Mouse (Mus musculus) limb, embryonic 15.5 days (tissue): ENCODE data around the gene Strc. TPM values are rescaled to one million over a fixed set of nuclear protein-coding genes. Genes with fewer than 3 reads are reported as not detected.

ENCODE experiments used
- ATAC-seq: fragments of 200-750 bp; cut with Nextera tagmentation; 2 replicates; pipeline ENCODE4 v1.8.0; 2017; ENCODE audit warnings: low read depth, moderate TSS enrichment; ENCODE audit not compliant: insufficient number of reproducible peaks, low FRiP score, low TSS enrichment
- H3K27ac ChIP-seq: fragments of 300-500 bp; sonication (generic); 2 replicates; pipeline ENCODE4 v1.5.1; 2015; ENCODE audit warnings: moderate library complexity, mild to moderate bottlenecking, inconsistent platforms
- H3K27me3 ChIP-seq: fragments of 300-500 bp; sonication (generic); 2 replicates; pipeline ENCODE4 v1.6.1; 2015; ENCODE audit warnings: inconsistent platforms
- H3K36me3 ChIP-seq: fragments of 300-500 bp; sonication (generic); 2 replicates; pipeline ENCODE4 v1.6.1; 2015; ENCODE audit warnings: inconsistent platforms
- H3K4me1 ChIP-seq: fragments of 300-500 bp; sonication (generic); 2 replicates; pipeline ENCODE4 v1.6.1; 2015; ENCODE audit warnings: inconsistent platforms
- H3K4me2 ChIP-seq: fragments of 300-500 bp; sonication (generic); 2 replicates; pipeline ENCODE4 v1.6.1; 2015; ENCODE audit warnings: mild to moderate bottlenecking, inconsistent platforms
- H3K4me3 ChIP-seq: fragments of 300-500 bp; sonication (generic); 2 replicates; pipeline ENCODE4 v1.5.1; 2015; ENCODE audit warnings: mild to moderate bottlenecking, inconsistent platforms
- H3K9ac ChIP-seq: fragments of 300-500 bp; sonication (generic); 2 replicates; pipeline ENCODE4 v1.6.1; 2015; ENCODE audit warnings: inconsistent platforms
- H3K9me3 ChIP-seq: fragments of 300-500 bp; sonication (generic); 2 replicates; pipeline ENCODE4 v1.6.1; 2016; ENCODE audit warnings: inconsistent platforms
- WGBS: fragments of 180-500 bp; shearing (Covaris S2); methylation state at CpG from one replicate; pipeline ENCODE4 v1.1.7; 2015; 5-methylcytosine and 5-hydroxymethylcytosine counted together
- polyA plus RNA-seq: library from polyadenylated mRNA; unstranded; fragments of >200 nt; fragmentation: Nextera tagmentation; extraction: Ambion mirVana; gene quantifications from 2 replicates; pipeline ENCODE4 v1.2.1, GENCODE M21; 2015

Strc gene
- polyA plus RNA-seq, 1 experiment from 2014 or later: not detected

- H3K9ac ChIP-seq: peak within 1 kb of the TSS; percentile 53
- no peaks in the 10 kb centered on the region for H3K9me3 ChIP-seq
- peaks cover 16% of the 10 kb centered on the region for H3K4me1 ChIP-seq
- peak within 1 kb of the TSS; percentile 89 for H3K4me2 ChIP-seq
- H3K27me3 ChIP-seq: peaks cover 20% of the 10 kb centered on the region
- peak within 1 kb of the TSS; percentile 64 for H3K4me3 ChIP-seq
- H3K27ac ChIP-seq: peak within 1 kb of the TSS; percentile 3; the same call in 1 of the 2 replicates
- no peaks in the 10 kb centered on the region for H3K36me3 ChIP-seq
- WGBS: under 1% methylated on average over 56 of the region's 58 CpGs
- ATAC-seq: peak; percentile 94
Observed at GRCm38 (mm10) chr2:121354820-121355592, 32.0 kb downstream of the Strc start, which contains the start of gene Ppip5k1. Ppip5k1 (minus strand) TSS chr2:121355396.

- H3K4me1 ChIP-seq: peaks cover 16% of the 10 kb centered on the region
- H3K27ac ChIP-seq: no peak overlapping the region
- peaks cover 18% of the 10 kb centered on the region for H3K27me3 ChIP-seq
- H3K36me3 ChIP-seq: no peaks in the 10 kb centered on the region
- no peak for ATAC-seq
- no peaks in the 10 kb centered on the region for H3K9me3 ChIP-seq
- H3K4me2 ChIP-seq: peak overlapping the region; percentile 89
- peak overlapping the region; percentile 64 for H3K4me3 ChIP-seq
- 4% methylated on average over 6 of the region's 6 CpGs for WGBS
- H3K9ac ChIP-seq: peak overlapping the region; percentile 53
Observed at GRCm38 (mm10) chr2:121354378-121354777, 32.6 kb downstream of the Strc start.

DNA sequence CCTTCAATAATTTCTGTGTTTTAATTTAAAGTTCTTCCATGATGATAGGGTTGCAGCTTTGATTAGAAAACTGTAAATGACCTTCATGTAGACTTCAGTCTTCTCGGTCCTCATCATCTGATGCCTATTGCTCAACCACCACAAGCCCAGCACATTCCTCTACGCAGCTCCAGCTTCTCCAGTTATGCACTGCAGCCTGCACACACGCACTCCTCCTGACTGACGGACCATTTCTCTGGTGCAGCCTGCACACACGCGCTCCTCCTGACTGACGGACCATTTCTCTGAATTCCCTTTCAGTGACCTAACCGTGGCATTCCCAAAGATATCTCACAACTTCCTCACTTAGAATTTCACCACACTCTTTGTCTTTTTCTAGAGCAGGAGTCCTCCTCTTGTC lies 33.8 kb downstream of the Strc start:
- peaks cover 8% of the 10 kb centered on the region for H3K4me1 ChIP-seq

DNA sequence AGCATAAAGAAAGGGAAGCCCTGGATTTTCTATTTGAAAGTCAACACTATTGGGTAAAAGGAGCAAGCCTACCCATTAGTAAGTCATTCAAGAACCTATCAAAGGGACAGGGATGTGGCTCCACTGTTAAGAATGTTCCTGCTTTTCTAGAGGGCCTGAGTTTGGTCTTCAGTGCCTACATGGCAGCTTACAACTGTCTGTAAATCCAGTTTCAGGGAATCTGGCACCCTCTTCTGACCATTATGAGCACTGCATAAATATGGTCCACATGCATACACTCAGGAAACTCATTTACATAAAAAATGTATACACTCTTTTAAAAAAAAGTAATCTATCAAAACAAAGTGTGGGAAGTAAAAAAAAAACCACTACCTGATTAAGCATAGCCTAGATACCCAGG lies 47.9 kb downstream of the Strc start:
- no peak overlapping the region for H3K9ac ChIP-seq
- H3K36me3 ChIP-seq: peaks cover 3% of the 10 kb centered on the region; the same call in 1 of the 2 replicates
- no peak for ATAC-seq
- H3K27ac ChIP-seq: no peak overlapping the region
- H3K4me1 ChIP-seq: no peaks in the 10 kb centered on the region
- no peaks in the 10 kb centered on the region for H3K9me3 ChIP-seq
- H3K27me3 ChIP-seq: no peaks in the 10 kb centered on the region
- H3K4me2 ChIP-seq: no peak overlapping the region
- H3K4me3 ChIP-seq: no peak overlapping the region

More for the DNA sequence above, 33.8 kb downstream of the Strc start:
- no peak overlapping the region for H3K4me3 ChIP-seq
- ATAC-seq: no peak
- H3K4me2 ChIP-seq: no peak overlapping the region
- peaks cover 8% of the 10 kb centered on the region for H3K27me3 ChIP-seq
- no peak overlapping the region for H3K27ac ChIP-seq
- 0 out of 2 replicates have a peak, but pooled peaks cover 4% of the 10 kb centered on the region for H3K36me3 ChIP-seq
- no peak overlapping the region for H3K9ac ChIP-seq
- no peaks in the 10 kb centered on the region for H3K9me3 ChIP-seq
- WGBS: 70% methylated on average over 8 of the region's 8 CpGs

DNA sequence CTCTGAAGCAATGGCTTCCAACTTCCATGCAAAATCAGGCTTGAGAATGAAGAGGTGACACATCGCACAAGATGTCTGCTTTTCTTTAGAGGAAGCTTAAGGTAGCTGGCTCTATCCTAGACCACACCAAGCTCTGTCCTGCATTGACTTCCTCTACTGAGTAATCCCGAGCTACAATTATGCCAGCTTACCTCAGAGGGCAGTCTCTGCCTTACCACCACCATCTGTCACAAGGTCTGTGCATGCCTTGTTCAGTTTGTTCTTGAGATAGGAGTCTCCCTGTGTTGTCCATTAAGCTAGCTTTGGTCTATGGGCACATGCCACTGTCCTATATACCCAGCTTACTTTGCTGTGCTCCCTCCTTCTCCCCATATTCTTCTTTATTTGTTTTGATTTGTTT lies 57.5 kb downstream of the Strc start:
- H3K4me3 ChIP-seq: no peak overlapping the region
- H3K27ac ChIP-seq: no peak overlapping the region
- no peak overlapping the region for H3K9ac ChIP-seq
- no peak overlapping the region for H3K4me2 ChIP-seq
- H3K36me3 ChIP-seq: no peaks in the 10 kb centered on the region; the same call in 1 of the 2 replicates
- no peaks in the 10 kb centered on the region for H3K4me1 ChIP-seq
- no peaks in the 10 kb centered on the region for H3K9me3 ChIP-seq
- 85% methylated on average over 2 of the region's 2 CpGs for WGBS
- H3K27me3 ChIP-seq: no peaks in the 10 kb centered on the region
- no peak for ATAC-seq

DNA sequence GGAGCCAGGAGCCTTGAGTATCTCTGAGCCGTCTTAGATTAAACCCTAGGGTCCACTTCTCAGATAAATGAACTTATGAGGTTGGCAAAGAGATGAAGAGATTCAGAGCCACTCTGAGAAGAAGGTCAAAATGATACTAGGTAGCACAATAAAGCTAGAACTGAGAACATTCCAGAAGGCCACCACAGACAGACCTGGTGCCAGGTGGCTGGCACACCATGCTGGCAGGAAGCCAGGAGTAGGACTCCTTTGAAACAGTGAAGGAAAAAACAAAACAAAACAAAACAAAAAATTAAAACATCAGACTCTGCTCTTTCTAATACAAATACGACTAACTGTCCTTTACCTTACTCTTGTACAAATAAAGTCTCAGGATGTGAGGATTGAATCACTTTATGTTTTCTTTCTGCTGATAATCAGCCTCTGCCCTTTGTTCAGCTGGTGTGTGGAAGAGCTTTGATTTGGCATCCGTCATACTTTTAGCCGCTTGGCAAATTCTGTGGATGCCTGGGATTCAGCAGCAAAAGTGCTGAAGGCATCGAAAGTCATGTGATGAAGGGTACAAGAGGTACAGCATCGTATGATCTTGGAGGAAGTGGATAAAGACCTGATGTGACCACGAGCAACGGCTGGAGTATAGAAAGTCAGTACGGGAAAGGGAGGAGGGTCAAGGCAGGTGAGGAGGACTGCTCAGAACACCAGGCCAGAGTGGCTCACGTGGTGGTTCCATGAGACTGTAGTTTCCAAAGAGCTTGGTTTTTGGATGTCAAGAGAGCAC lies 63.1 kb downstream of the Strc start:
- Histone ChIP-seq H3K9ac (no peak overlapping the region), H3K4me3 (no peak overlapping the region), H3K27me3 (no peaks in the 10 kb centered on the region), H3K27ac (no peak overlapping the region), H3K9me3 (no peaks in the 10 kb centered on the region), H3K36me3 (0 out of 2 replicates have a peak, but pooled peaks cover 4% of the 10 kb centered on the region), H3K4me2 (no peak overlapping the region), H3K4me1 (no peaks in the 10 kb centered on the region)
- ATAC-seq: no peak
- WGBS: 84% methylated on average over 10 of the region's 10 CpGs

GRCm38 (mm10) chr2:121323041-121323440 lies 63.9 kb downstream of the Strc start:
- Histone ChIP-seq H3K4me1 (no peaks in the 10 kb centered on the region), H3K36me3 (0 out of 2 replicates have a peak, but pooled peaks cover 4% of the 10 kb centered on the region), H3K4me3 (no peak overlapping the region), H3K9ac (no peak overlapping the region), H3K27ac (no peak overlapping the region), H3K4me2 (no peak overlapping the region), H3K27me3 (no peaks in the 10 kb centered on the region), H3K9me3 (no peaks in the 10 kb centered on the region)
- ATAC-seq: no peak
- 87% methylated on average over 10 of the region's 10 CpGs for WGBS

DNA sequence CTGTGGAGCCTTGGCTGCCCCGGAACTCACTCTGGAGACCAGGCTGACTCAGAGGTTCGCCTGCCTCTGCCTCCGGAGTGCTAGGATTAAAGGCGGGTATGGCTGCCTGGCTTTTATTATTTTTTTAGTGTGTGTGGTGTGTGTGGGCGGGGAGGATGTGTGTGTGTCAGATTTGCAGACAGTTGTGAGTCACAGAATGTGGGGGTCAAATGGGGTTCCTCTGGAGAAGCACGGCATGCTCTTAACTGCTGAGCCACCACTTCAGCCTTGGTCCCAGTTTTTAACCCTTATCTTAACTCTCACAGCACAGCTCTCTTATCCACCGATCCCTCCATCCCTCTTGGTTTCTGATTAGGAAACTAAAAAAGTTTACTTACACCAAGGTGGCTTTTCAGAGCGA lies 70.7 kb downstream of the Strc start:
- WGBS: 74% methylated on average over 8 of the region's 8 CpGs
- H3K4me3 ChIP-seq: no peak overlapping the region
- no peaks in the 10 kb centered on the region for H3K9me3 ChIP-seq
- no peaks in the 10 kb centered on the region for H3K27me3 ChIP-seq
- no peak overlapping the region for H3K9ac ChIP-seq
- H3K4me1 ChIP-seq: no peaks in the 10 kb centered on the region
- no peak overlapping the region for H3K4me2 ChIP-seq
- H3K27ac ChIP-seq: no peak overlapping the region
- ATAC-seq: no peak
- H3K36me3 ChIP-seq: 0 out of 2 replicates have a peak, but pooled peaks cover 2% of the 10 kb centered on the region

Other genes with a start within 250 kb of the Strc start
- gene Adal, start 246.7 kb downstream of the Strc start, polyA plus RNA-seq: 16.7 and 17.7 TPM in 2 replicates
- 19.7 and 21.4 TPM in 2 replicates for gene Lcmt2, start 246.5 kb downstream of the Strc start, polyA plus RNA-seq
- 48.7 and 48.9 TPM in 2 replicates for gene Tubgcp4, start 216.5 kb downstream of the Strc start, polyA plus RNA-seq
- gene Zscan29, start 216.0 kb downstream of the Strc start, polyA plus RNA-seq: 9.3 and 10.1 TPM in 2 replicates
- 52.4 and 62.6 TPM in 2 replicates for gene Trp53bp1, start 115.8 kb downstream of the Strc start, polyA plus RNA-seq
- 3.8 and 3.9 TPM in 2 replicates for gene Map1a, start 97.6 kb downstream of the Strc start, polyA plus RNA-seq
- 10.1 and 10.2 TPM in 2 replicates for gene Ppip5k1, start 31.8 kb downstream of the Strc start, polyA plus RNA-seq
- gene Ckmt1, start 29.5 kb downstream of the Strc start, polyA plus RNA-seq: 40.0 and 40.1 TPM in 2 replicates
- 841 and 923 TPM in 2 replicates for gene Pdia3, start 26.6 kb upstream of the Strc start, polyA plus RNA-seq
- 2.0 and 2.3 TPM in 2 replicates for gene Catsper2, start 26.6 kb upstream of the Strc start, polyA plus RNA-seq
- 8.8 and 9.5 TPM in 2 replicates for gene Ell3, start 57.1 kb upstream of the Strc start, polyA plus RNA-seq
- 552 and 557 TPM in 2 replicates for gene Serf2, start 62.0 kb upstream of the Strc start, polyA plus RNA-seq
- gene Hypk, start 66.1 kb upstream of the Strc start, polyA plus RNA-seq: 116 and 126 TPM in 2 replicates
- gene Serinc4, start 69.6 kb upstream of the Strc start, polyA plus RNA-seq: 0.12 and 0.25 TPM in 2 replicates
- 61.3 and 64.4 TPM in 2 replicates for gene Mfap1b, start 86.9 kb upstream of the Strc start, polyA plus RNA-seq
- gene Mfap1a, start 119.5 kb upstream of the Strc start, polyA plus RNA-seq: 29.0 and 29.2 TPM in 2 replicates
- gene Wdr76, start 119.6 kb upstream of the Strc start, polyA plus RNA-seq: 5.5 and 7.1 TPM in 2 replicates